Mouse (Mus musculus): ENCODE results near the gene Emp1. TPM values are rescaled to one million over a fixed set of nuclear protein-coding genes. Genes with fewer than 3 reads are reported as not detected.

Emp1 gene
- total RNA-seq, 2 experiments from 2014 or later = 21.7 to 53.4 TPM

- DNase-seq (ENCODE audit: low spot score in 2 of 2) = no peak
Measured at GRCm38 (mm10) chr6:135363344-135364040, 1.1 kb downstream of the Emp1 start.

GRCm38 (mm10) chr6:135364041-135364745 lies 1.8 kb downstream of the Emp1 start:
- DNase-seq (ENCODE audit: low spot score in 2 of 2) = no peak

DNA sequence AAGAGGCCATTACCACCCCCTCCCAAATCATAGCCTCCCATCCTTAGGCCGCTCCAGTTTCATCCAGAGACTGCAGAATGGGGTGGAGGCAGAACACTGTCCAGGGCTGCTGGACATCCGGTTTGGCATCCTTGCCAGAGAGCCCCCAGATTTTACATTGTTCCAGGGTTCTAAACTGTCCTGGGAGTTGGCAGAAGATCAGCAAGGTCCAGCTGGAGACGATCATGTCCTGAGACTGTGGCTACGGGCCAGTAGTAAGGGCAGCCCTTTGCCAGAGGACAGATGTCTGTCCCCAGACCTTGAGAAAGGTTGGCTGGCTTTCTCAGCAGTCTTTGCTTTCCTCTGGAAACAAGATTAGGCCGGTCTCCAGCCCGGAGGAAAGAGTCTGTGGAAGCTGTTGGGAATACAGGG lies 2.6 kb downstream of the Emp1 start:
- DNase-seq (ENCODE audit: low spot score in 2 of 2) = peak; percentile 33 to 55

DNA sequence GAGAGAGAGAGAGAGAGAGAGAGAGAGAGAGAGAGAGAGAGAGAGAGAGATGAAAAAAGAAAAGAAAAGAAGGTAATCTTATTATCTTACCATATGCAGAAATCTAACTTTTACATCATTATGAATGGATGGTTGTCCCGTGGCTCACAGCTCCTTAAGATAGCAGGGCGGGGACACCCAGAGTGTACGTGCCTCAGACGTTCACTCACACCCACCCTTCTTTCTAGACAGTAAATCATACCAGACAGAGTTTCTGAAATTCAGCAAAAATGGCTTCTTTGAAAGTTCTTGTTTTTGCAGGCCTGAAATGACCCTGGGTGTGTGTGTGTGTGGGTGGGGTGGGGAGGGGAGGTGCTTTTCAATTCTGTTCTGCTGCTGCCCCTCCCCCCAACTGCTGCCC lies 3.3 kb downstream of the Emp1 start:
- no peak for DNase-seq (ENCODE audit: low spot score in 2 of 2)

DNA sequence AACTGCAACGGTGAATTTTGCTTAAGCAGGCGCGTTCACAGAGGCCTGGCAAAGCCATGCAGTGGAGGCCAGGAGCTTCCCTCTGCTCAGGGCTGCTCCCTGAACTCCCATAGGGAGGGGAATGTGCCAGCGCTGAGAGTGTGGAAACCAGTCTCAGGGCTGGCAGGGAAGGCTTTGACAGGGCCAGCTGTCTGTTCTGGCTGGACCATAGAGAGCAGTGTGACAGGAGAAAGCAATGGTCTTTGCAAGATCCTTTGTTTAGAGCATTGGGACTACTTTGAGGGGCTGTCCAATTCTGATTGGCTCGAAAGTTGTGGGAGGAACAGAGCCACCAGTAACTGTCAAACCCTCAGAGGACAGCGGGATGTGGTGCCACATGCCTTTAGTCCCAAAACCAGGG lies 5.9 kb downstream of the Emp1 start:
- DNase-seq (ENCODE audit: low spot score in 2 of 2) = no peak

- no peak for DNase-seq (ENCODE audit: low spot score in 2 of 2)
Measured at GRCm38 (mm10) chr6:135369551-135369968, 7.2 kb downstream of the Emp1 start.

DNA sequence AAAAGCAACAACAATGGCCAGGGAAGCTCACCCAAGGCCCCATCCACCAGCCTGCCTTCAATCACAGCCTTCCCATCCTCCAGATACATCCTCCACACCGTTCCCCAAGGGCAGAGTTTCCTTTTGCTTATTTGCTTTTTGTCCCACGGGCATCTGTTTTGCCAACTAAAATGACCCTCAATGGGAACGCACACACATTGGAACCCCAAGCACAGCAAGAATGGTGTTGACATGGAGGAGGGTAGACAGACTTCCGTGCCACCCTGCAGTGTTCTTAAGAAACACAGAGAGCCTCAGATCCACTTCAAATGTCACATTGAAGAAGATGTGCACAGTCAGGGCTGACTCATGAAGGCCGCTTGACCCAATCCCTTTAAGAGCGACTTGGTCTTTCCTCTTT lies 8.6 kb downstream of the Emp1 start:
- DNase-seq (ENCODE audit: low spot score in 2 of 2) = no peak

GRCm38 (mm10) chr6:135373357-135373756 lies 11.0 kb downstream of the Emp1 start:
- no peak for DNase-seq (ENCODE audit: low spot score in 2 of 2)

DNA sequence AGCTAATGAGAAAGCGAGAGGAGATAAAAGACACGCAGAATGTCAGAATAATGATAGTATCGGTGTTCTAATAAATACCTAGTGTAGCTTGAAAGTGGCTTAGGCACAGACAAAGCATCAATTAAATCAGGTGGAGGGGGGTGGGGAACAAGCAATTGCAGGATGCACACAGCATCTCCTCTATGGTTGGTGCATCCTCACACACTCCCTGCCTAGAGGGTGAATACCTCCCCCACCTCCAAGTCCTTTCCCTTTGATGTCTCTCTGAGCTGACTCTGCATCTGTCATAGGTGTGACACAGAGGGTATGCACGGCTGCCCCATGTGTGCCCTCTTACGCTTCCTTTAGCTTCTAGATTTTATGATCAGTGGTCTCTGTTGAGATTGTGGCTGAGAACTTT lies 13.5 kb downstream of the Emp1 start:
- DNase-seq (ENCODE audit: low spot score in 2 of 2) = no peak

- no peak for DNase-seq (ENCODE audit: low spot score in 2 of 2)
Measured at GRCm38 (mm10) chr6:135376248-135376647, 13.9 kb downstream of the Emp1 start.

DNA sequence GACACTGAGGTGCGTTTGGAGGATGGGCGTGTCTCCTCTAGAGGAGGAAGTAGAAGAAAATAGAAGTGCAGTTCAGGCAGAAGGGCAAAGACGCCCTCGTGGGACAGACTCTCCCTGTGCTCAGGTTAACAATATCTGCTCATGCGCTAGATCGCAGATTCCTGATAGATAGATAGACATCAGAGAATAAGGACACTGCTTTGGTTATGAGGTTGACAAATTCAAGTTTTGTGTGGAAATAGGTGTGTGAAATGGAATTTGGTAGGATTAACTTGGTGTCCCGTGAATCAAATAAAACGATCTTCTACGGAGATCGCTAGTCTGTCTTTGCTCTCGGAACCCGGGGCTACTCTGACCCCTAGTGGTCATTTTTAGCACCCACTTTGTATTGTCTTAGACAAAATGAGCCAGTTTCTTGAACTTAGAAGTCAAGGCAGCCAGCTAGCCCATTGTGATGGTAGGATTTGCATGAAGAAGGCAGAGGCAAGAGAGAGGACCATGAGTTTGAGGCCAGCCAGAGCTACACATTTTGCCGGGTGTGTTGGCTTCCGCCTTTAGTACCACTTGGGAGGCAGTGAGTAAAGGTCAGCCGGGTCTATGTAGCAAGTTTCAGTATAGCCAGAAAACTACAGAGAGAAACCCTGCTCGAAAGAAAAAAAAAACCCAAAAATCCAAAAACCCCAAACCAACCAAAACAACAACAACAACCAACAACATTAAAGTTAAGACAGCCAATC lies 15.4 kb downstream of the Emp1 start:
- peak; percentile 38 to 60 for DNase-seq (ENCODE audit: low spot score in 2 of 2)

DNA sequence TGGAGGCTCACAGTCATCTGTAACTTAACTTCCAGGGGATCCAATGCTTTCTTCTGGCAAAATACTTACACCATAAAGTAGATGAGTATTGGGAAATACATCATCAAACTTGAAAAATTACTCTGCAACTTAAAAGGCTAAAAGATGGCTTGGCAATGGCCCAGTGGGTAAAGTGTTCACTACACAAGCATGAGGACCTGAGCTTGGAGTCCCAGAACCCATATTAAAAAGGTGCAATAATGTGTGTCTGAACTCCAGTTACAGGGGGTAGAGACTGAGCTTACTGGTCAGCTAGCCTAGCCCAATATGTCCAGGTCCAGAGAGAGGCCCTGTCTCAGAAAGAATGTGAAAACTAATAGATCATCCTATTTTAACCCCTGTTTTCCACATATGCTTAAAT lies 21.6 kb downstream of the Emp1 start:
- no peak for DNase-seq (ENCODE audit: low spot score in 2 of 2)

- DNase-seq (ENCODE audit: low spot score in 2 of 2) = no peak
Measured at GRCm38 (mm10) chr6:135385738-135386459, 23.6 kb downstream of the Emp1 start.

DNA sequence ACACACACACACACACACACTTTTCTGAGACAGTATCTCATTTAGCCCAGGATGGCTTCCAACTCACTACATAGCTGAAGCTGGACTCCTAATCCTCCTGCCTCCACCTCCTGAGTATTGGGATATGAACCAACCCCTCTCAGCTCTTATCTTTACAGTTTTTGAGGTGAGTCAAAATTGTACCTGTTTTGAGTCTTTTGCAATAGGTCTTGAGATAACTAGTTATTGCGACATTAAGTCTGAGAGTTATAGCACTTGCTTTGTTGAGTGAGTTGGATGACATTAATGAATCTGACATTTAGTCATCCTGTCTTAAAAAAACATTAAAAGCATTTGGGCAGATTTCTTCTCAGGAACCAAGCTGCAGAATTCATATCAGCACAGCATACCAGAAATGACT lies 25.3 kb downstream of the Emp1 start:
- no peak for DNase-seq (ENCODE audit: low spot score in 2 of 2)

DNA sequence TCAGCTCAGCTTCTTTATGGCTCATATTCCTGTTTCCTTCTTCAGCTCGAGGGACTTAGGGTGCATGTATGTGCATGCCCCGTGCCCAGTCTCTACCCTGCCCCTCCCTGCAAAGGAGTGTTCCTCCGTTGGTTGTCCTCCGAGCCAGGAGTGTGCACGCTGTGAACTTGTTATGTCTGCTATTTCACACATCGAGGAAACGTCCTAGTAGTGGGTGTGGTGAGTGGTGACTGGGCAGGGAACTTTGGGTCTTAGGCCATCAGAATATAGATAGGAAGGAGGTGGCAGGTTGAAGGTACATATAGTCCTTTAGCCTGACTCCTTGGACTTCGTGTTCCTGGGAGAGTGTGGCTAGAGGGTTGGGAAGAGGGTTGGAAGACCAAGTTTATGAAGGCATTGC lies 26.4 kb downstream of the Emp1 start:
- DNase-seq (ENCODE audit: low spot score in 2 of 2) = no peak

- no peak for DNase-seq (ENCODE audit: low spot score in 2 of 2)
Measured at GRCm38 (mm10) chr6:135390398-135390797, 28.1 kb downstream of the Emp1 start.

DNA sequence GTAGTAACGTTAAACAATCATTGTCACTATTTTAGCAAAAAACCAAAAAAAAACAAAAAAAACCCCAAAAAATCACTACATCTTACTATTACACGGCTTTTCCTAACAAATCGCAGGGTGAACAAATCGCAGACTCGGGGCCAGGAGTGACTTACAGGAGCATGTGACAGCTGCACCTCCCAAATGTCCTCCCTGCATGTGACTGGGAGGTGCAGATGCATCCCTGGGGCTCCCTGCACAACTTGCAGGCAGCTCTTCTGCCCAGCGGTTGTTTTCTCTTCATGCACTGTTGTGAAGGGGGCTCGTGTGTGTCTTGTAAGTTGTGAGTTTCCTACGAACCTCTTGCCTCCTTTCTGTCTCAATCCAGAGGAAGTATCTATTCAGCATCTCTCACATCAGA lies 33.0 kb downstream of the Emp1 start:
- no peak for DNase-seq (ENCODE audit: low spot score in 2 of 2)

GRCm38 (mm10) chr6:135397089-135397488 lies 34.7 kb downstream of the Emp1 start:
- no peak for DNase-seq (ENCODE audit: low spot score in 2 of 2)

- DNase-seq (ENCODE audit: low spot score in 2 of 2) = no peak
Measured at GRCm38 (mm10) chr6:135397788-135398187, 35.4 kb downstream of the Emp1 start.

DNA sequence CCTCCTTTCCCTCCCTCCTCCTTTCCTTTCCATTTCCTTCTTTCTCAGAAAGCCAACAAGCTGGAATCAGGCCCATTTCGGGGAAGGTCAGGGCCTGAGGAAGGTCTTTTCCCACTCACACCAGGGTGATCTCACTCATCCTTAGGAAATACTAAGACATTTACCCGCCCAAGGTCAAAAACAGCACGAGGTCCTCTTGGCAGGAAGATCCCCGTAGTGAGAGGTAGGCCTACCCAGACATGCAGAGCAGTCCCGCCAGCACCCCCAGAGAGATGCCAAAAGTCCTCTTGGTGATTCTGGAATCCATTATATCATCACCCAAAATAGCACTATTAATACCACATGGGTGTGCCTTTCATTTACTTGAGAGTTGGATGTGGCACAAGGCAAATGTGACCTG lies 36.5 kb downstream of the Emp1 start:
- peak; percentile 24 to 38 for DNase-seq (ENCODE audit: low spot score in 2 of 2)

DNA sequence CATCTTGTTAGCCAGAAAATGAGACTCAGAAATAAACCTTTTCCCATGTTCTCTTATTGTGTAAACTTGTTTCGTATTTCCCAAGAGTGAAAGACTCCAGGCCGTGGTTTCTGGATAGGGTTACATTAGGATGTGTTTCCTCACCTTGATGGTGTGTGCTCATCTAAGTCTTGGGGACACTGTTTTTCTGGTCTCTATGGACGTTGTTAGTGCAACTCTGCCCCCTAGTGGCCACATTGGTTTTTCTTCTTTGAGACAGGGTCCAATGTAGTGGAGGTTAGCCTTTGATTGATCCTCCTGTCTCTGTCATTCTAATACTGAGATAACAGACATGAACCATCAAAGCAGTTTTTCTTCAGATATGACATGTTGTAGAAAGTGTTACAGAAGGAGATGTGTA lies 38.0 kb downstream of the Emp1 start:
- DNase-seq (ENCODE audit: low spot score in 2 of 2) = peak; percentile 68 to 70

Data from adrenal gland, adult 18-20 months (tissue).